Mouse (Mus musculus) erythroblast, embryonic 14.5 days (primary cell): ENCODE measurements around the gene Hist2h4.
"Not testable (repeated sequence)": the region's sequence is repeated elsewhere in the genome, so short reads cannot be mapped to it uniquely, and the experiment has no call there.

Experiments
- GATA1 ChIP-seq: IDR thresholded peaks from 2 replicates; pipeline ENCODE4 v1.6.1; 2012; ENCODE audit warnings: low read length, inconsistent platforms, mixed read lengths
- TAL1 ChIP-seq: IDR thresholded peaks from 3 replicates; pipeline ENCODE4 v1.6.1; 2012; ENCODE audit warnings: low read length, inconsistent platforms, mixed read lengths

- not testable (repeated sequence) for TF ChIP-seq TAL1, GATA1
These were observed 27.6 kb upstream of the Hist2h4 start for GRCm38 (mm10) chr3:96290727-96291126.
